Mouse (Mus musculus) embryonic facial prominence, embryonic 14.5 days (tissue): ENCODE measurements around the gene Ost4. TPM values are rescaled to one million over a fixed set of nuclear protein-coding genes. Genes with fewer than 3 reads are reported as not detected.
"Not testable (repeated sequence)": the region's sequence is repeated elsewhere in the genome, so short reads cannot be mapped to it uniquely, and the experiment has no call there.

Source experiments
- ATAC-seq: fragments of 200-750 bp; cut with Nextera tagmentation; 2 replicates; pipeline ENCODE4 v1.8.0; 2017; ENCODE audit warnings: low read depth, moderate number of reproducible peaks, moderate TSS enrichment
- DNase-seq: peaks from one replicate; pipeline ENCODE4 v3.0.0-alpha.2; 2015; ENCODE audit warnings: low spot score
- H3K27ac ChIP-seq: fragments of 300-500 bp; sonication (generic); replicated peaks from 2 replicates; pipeline ENCODE4 v1.5.1; 2014; ENCODE audit warnings: low read depth, mild to moderate bottlenecking, low read length, moderate library complexity
- H3K27me3 ChIP-seq: fragments of 300-500 bp; sonication (generic); replicated peaks from 2 replicates; pipeline ENCODE4 v1.6.1; 2014; ENCODE audit warnings: low read length; ENCODE audit not compliant: control insufficient read depth, insufficient read depth
- H3K36me3 ChIP-seq: fragments of 300-500 bp; sonication (generic); 2 replicates; pipeline ENCODE4 v1.6.1; 2014; ENCODE audit warnings: low read length, mixed read lengths; ENCODE audit not compliant: control insufficient read depth, insufficient read depth
- H3K4me1 ChIP-seq: fragments of 300-500 bp; sonication (generic); 2 replicates; pipeline ENCODE4 v1.6.1; 2014; ENCODE audit warnings: antibody characterized with exemption, low read length; ENCODE audit not compliant: control insufficient read depth, insufficient read depth
- H3K4me2 ChIP-seq: fragments of 300-500 bp; sonication (generic); 2 replicates; pipeline ENCODE4 v1.6.1; 2014; ENCODE audit warnings: low read depth, mild to moderate bottlenecking, low read length, moderate library complexity, mixed read lengths
- H3K4me3 ChIP-seq: fragments of 300-500 bp; sonication (generic); 2 replicates; pipeline ENCODE4 v1.5.1; 2014; ENCODE audit warnings: low read depth, mild to moderate bottlenecking, low read length
- H3K9ac ChIP-seq: fragments of 300-500 bp; sonication (generic); 2 replicates; pipeline ENCODE4 v1.6.1; 2014; ENCODE audit warnings: low read depth, mild to moderate bottlenecking, low read length, moderate library complexity, mixed read lengths
- H3K9me3 ChIP-seq: fragments of 300-500 bp; sonication (generic); 2 replicates; pipeline ENCODE4 v1.6.1; 2016; ENCODE audit warnings: low read length; ENCODE audit not compliant: control insufficient read depth
- WGBS: fragments of 180-500 bp; shearing (Covaris S2); extraction: QIAGEN DNeasy Blood & Tissue Kit; methylation state at CpG from one replicate; pipeline ENCODE4 v1.1.7; 2014; 5-methylcytosine and 5-hydroxymethylcytosine counted together
- polyA plus RNA-seq: library from polyadenylated mRNA; unstranded; fragments of >200 nt; fragmentation: Nextera tagmentation; extraction: Ambion mirVana; gene quantifications from 2 replicates; pipeline ENCODE4 v1.2.1, GENCODE M21; 2014

Gene Ost4
- polyA plus RNA-seq, 1 experiment from 2014 or later = 572 TPM

DNA sequence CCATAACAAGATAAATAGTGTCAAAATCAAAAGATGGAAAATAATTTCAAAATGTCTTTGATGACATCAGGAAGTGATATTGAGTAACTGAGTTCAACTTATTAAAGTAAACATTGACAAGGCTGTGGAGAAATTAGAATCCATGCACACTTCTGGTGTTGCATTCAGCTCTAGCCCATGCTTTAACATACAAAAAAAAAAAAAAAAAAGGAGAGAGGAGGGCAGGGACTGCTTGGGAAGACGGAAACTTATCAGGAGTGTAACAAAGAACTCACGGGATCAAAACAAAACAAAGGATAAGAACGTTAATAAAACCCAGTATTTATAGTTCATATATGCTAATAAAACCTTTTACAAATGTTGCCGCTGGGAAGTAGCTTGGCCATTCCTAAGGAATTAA lies 21.4 kb downstream of the Ost4 start:
- no peaks in the 10 kb centered on the region for H3K9me3 ChIP-seq
- peaks cover 5% of the 10 kb centered on the region for H3K36me3 ChIP-seq
- no peak for DNase-seq
- WGBS = 54% methylated on average over 4 of the region's 4 CpGs
- ATAC-seq = no peak
- H3K9ac ChIP-seq = no peak overlapping the region
- H3K27ac ChIP-seq = peak overlapping the region; percentile 97; the same call in 1 of the 2 replicates
- H3K4me1 ChIP-seq = peaks cover 12% of the 10 kb centered on the region
- H3K27me3 ChIP-seq = no peaks in the 10 kb centered on the region
- no peak overlapping the region for H3K4me3 ChIP-seq
- peak overlapping the region; percentile 79; the same call in 1 of the 2 replicates for H3K4me2 ChIP-seq

DNA sequence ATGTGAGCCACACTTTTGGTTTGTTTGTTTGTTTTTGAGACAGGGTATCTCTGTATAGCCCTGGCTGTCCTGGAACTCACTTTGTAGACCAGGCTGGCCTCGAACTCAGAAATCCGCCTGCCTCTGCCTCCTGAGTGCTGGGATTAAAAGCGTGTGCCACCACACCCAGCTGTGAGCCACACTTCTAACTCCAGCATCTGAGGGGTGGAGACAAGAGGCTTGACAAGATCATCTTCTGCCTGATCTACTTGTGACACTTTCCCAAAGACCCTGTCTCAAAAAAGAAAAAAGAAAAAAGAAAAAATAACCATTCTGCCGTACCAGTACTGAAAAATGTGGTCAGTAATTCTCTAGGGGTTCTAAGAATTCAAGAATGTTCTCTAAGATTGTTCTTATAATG lies 25.7 kb downstream of the Ost4 start:
- not testable (repeated sequence) for H3K4me1 ChIP-seq, ATAC-seq, H3K27ac ChIP-seq, H3K4me2 ChIP-seq, H3K9me3 ChIP-seq, DNase-seq, H3K27me3 ChIP-seq, H3K4me3 ChIP-seq, H3K9ac ChIP-seq
- WGBS = 73% methylated on average over 4 of the region's 4 CpGs
- peaks cover 13% of the 10 kb centered on the region for H3K36me3 ChIP-seq

DNA sequence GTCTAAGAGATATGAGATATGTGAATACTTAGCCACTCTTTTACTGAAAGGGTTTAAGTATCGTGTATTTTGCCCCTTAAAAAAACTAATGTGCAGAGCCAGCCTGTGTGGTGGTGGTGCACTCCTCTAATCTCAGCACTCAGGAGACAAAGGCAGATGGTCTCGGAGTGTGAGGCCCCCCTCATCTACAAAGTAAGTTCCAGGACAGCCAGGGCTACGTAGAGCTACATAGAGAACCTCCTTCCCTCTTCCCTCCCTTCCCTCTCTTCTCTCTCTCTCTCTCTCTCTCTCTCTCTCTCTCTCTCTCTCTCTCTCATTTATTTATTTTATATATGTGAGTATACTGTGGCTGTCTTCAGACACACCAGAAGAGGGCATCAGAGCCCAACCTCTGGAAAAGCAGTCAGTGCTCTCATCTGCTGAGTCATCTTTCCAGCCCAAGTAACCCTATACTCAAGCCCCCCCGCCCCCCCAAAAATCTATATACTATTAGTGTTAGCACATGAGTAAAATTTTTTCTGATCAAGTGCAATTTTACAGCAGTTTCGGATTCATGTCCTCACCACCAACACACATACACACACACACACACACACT lies 28.1 kb downstream of the Ost4 start:
- no peaks in the 10 kb centered on the region for H3K9me3 ChIP-seq
- ATAC-seq = no peak

DNA sequence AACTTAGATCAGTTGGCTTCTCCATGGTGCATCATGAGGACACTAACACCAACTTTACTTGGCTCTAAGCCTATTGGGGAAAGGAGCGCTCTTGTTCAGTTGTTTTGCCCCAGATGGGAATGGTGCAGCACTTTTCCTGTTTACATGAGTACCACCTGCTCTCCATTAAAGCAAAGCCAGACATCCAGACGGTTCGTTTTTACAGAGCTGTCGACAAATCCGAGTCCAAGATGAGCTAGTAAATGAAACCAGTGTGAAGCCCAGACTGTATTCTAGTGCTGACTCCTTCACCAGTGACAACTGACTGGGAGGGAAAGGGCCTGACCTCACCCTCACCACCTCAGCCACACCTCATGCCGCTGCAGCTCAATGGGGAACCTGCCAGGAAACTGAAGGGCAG lies 29.0 kb downstream of the Ost4 start:
- peak; percentile 38; the same call in 1 of the 2 replicates for ATAC-seq
- peaks cover 46% of the 10 kb centered on the region for H3K36me3 ChIP-seq
- no peaks in the 10 kb centered on the region for H3K9me3 ChIP-seq
- no peaks in the 10 kb centered on the region for H3K4me1 ChIP-seq
- H3K4me3 ChIP-seq = no peak overlapping the region
- WGBS = 24% methylated on average over 6 of the region's 6 CpGs
- peak overlapping the region; percentile 44 for H3K27ac ChIP-seq
- no peak overlapping the region; the same call in 1 of the 2 replicates for H3K4me2 ChIP-seq
- no peak overlapping the region for H3K9ac ChIP-seq
- H3K27me3 ChIP-seq = no peaks in the 10 kb centered on the region
- DNase-seq = peak; percentile 79

More for the DNA sequence above, 28.1 kb downstream of the Ost4 start:
- Histone ChIP-seq H3K4me1 (no peaks in the 10 kb centered on the region), H3K4me3 (no peak overlapping the region), H3K4me2 (no peak overlapping the region), H3K27ac (peak overlapping the region; percentile 44; the same call in 1 of the 2 replicates), H3K9ac (no peak overlapping the region), H3K36me3 (peaks cover 37% of the 10 kb centered on the region), H3K27me3 (no peaks in the 10 kb centered on the region)
- WGBS = 71% methylated on average over 5 of the region's 5 CpGs
- DNase-seq = no peak

DNA sequence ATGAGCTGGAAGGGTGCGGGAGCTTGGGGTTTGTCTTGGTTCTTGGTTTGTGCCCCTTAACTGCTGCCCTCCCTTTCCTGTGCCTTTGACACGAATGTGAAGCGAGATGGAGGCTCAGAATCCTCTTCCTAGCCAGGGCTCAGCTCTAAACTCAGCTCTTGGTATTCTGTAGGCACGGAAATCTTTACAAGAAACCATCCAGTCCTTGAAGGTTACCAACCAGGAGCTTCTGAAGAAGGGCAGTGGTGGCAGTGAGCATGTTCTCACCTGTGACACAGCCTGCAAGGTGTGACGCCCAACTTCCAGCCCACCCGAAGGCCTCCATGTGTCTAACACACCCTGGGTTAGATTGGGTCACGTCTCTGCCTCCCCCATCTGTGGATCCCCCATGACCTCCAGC lies 33.2 kb downstream of the Ost4 start:
- Histone ChIP-seq H3K4me1 (peaks cover 5% of the 10 kb centered on the region; the same call in 1 of the 2 replicates), H3K4me3 (no peak overlapping the region), H3K36me3 (peaks cover 78% of the 10 kb centered on the region), H3K9ac (no peak overlapping the region), H3K27ac (no peak overlapping the region), H3K4me2 (no peak overlapping the region), H3K27me3 (no peaks in the 10 kb centered on the region), H3K9me3 (no peaks in the 10 kb centered on the region)
- ATAC-seq (no peak), DNase-seq (no peak)
- WGBS = 93% methylated on average over 7 of the region's 7 CpGs

DNA sequence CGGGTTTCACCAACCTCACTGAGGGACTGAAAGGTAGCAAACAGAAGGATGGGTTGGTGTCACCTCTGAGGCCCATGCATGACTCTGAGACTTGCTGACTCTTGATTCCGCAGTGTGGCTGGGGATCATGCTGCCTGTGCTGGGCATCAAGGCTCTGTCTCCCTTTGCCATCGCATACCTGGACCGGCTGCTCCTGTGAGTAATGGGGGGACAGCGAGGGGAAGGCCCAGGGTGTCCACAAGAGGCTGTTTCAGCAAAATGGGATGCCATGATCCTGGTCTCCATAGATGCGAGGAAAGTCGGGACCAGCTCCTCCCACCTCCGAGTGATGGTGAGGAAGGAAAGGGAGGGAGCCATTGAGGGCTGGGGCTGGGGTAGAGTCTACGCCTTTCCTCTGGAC lies 35.0 kb downstream of the Ost4 start:
- no peak overlapping the region for H3K9ac ChIP-seq
- no peak for ATAC-seq
- H3K4me3 ChIP-seq = no peak overlapping the region
- peaks cover 11% of the 10 kb centered on the region; the same call in 1 of the 2 replicates for H3K4me1 ChIP-seq
- no peak overlapping the region for H3K4me2 ChIP-seq
- 94% methylated on average over 9 of the region's 9 CpGs for WGBS
- DNase-seq = no peak
- H3K36me3 ChIP-seq = peaks cover 72% of the 10 kb centered on the region
- H3K27me3 ChIP-seq = no peaks in the 10 kb centered on the region
- no peaks in the 10 kb centered on the region for H3K9me3 ChIP-seq
- H3K27ac ChIP-seq = no peak overlapping the region

DNA sequence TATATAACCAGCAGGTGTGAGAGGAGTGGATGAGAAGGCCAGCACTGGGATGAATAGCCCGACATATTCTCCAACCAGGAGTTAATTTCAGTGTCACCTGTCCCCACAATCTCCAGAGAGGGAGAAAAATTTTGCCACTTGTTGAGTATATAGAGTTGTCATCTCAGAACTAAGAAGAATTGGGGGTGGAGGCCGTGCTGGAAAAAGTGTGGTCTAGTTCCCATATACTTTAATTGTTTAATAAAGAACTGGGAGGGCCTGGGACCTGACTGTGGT lies 37.5 kb downstream of the Ost4 start:
- Histone ChIP-seq H3K27ac (peak overlapping the region; percentile 77), H3K36me3 (peaks cover 64% of the 10 kb centered on the region), H3K4me3 (peak overlapping the region; percentile 95), H3K9me3 (no peaks in the 10 kb centered on the region), H3K4me2 (peak overlapping the region; percentile 60), H3K4me1 (peaks cover 11% of the 10 kb centered on the region; the same call in 1 of the 2 replicates), H3K9ac (peak overlapping the region; percentile 93), H3K27me3 (no peaks in the 10 kb centered on the region)
- no peak for DNase-seq
- 14% methylated on average over 2 of the region's 2 CpGs for WGBS
- ATAC-seq = no peak

DNA sequence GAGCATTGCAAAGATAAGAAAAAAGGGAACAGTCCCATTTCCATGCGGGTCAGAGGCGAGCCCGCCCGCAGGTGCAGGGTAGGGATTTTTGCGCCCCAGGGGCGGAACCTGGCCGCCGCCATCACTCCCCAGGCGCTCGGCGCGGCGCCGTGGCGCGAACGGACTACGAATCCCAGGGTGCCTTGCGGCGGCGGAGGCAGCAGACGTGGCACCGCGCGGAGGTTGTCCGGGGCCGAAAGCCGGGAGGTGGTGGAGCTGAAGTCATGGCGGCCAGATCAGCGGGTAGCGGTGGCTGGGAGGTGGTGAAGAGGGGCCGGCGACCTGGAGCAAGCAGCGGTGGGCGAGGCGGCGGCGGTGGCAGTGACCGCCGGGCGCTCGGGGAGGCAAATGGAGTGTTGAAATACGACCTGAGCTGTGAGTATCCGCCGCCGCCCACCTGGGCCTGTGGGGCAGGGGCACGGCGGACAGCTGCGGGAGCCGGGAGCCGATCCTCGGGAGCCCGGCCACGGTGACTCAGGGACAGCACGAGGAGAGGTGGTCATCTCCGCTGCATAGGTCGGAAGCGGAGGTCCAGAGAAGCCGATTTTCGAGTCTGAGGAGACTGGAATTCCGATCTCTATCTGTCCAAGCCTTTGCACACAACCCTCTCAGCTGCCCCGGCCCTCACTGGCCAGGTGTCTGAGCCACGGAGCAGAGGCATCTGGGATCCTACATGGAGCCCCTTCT lies 38.0 kb downstream of the Ost4 start:
- Histone ChIP-seq H3K4me2 (peak overlapping the region; percentile 60), H3K27ac (peak overlapping the region; percentile 77), H3K4me3 (peak overlapping the region; percentile 95), H3K9ac (peak overlapping the region; percentile 93), H3K4me1 (peaks cover 11% of the 10 kb centered on the region; the same call in 1 of the 2 replicates), H3K9me3 (no peaks in the 10 kb centered on the region), H3K27me3 (no peaks in the 10 kb centered on the region), H3K36me3 (peaks cover 64% of the 10 kb centered on the region)
- WGBS = under 1% methylated on average over 40 of the region's 63 CpGs
- ATAC-seq (peak; percentile 95), DNase-seq (peak; percentile 92)
